Mouse (Mus musculus): Measurements from ENCODE around the gene Hoxd12.

DNA sequence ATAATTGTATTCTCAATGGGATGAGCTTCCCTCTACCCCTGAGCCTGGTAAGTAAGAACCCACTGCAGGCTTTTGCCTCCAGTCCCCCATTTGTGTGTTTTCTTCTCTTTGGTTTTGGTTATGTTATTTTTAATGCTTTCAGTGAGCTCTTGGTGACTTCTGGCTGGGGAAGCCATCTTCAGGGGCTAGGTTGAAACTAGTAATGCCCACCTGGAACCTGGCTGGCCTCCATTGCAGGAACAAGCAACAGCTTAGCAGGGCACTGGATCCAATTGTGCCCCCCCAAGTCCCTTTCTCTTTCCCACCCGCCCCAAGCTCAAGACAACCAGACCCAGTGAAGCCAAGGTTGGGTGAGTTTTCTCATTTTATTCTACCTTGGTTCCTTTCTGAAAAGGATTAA is 20.6 kb downstream of the Hoxd12 start:
- TF ChIP-seq EP300 (IDR thresholded peaks at IDR 0.05; ENCODE audit: low read depth): no peak
- TF ChIP-seq CTCF (IDR thresholded peaks at IDR 0.05; ENCODE audit: low read depth): no peak
